Mouse (Mus musculus) kidney, embryonic 14.5 days (tissue): ENCODE results near the gene Cdhr1. TPM values are rescaled to one million over a fixed set of nuclear protein-coding genes. Genes with fewer than 3 reads are reported as not detected.
A peak's percentile ranks its signal among the peaks of the same experiment; 100 is the strongest.

ENCODE experiments used
- ATAC-seq: fragments of 200-750 bp; cut with Nextera tagmentation; 2 replicates; pipeline ENCODE4 v1.8.0; 2017; ENCODE audit warnings: moderate number of reproducible peaks, mild to moderate bottlenecking, moderate TSS enrichment, moderate library complexity; ENCODE audit not compliant: low FRiP score, low TSS enrichment
- H3K27ac ChIP-seq: fragments of 300-500 bp; sonication (generic); 2 replicates; pipeline ENCODE4 v1.5.1; 2014; ENCODE audit warnings: low read depth, mild to moderate bottlenecking, low read length, moderate library complexity, mixed read lengths
- H3K27me3 ChIP-seq: fragments of 300-500 bp; sonication (generic); 2 replicates; pipeline ENCODE4 v1.6.1; 2014; ENCODE audit warnings: mild to moderate bottlenecking, low read length; ENCODE audit not compliant: control insufficient read depth, insufficient read depth
- H3K36me3 ChIP-seq: fragments of 300-500 bp; sonication (generic); 2 replicates; pipeline ENCODE4 v1.6.1; 2014; ENCODE audit warnings: low read length, mixed read lengths; ENCODE audit not compliant: control insufficient read depth, insufficient read depth
- H3K4me1 ChIP-seq: fragments of 300-500 bp; sonication (generic); 2 replicates; pipeline ENCODE4 v1.6.1; 2014; ENCODE audit warnings: low read length, mixed read lengths; ENCODE audit not compliant: control insufficient read depth, insufficient read depth
- H3K4me2 ChIP-seq: fragments of 300-500 bp; sonication (generic); replicated peaks from 2 replicates; pipeline ENCODE4 v1.6.1; 2014; ENCODE audit warnings: low read depth, mild to moderate bottlenecking, low read length
- H3K4me3 ChIP-seq: fragments of 300-500 bp; sonication (generic); 2 replicates; pipeline ENCODE4 v1.5.1; 2014; ENCODE audit warnings: mild to moderate bottlenecking, low read length
- H3K9ac ChIP-seq: fragments of 300-500 bp; sonication (generic); 2 replicates; pipeline ENCODE4 v1.6.1; 2014; ENCODE audit warnings: low read depth, mild to moderate bottlenecking, low read length, moderate library complexity
- H3K9me3 ChIP-seq: fragments of 300-500 bp; sonication (generic); 2 replicates; pipeline ENCODE4 v1.6.1; 2016; ENCODE audit warnings: low read length; ENCODE audit not compliant: control insufficient read depth
- WGBS: fragments of 180-500 bp; shearing (Covaris S2); extraction: QIAGEN DNeasy Blood & Tissue Kit; methylation state at CpG from one replicate; pipeline ENCODE4 v1.1.7; 2014; 5-methylcytosine and 5-hydroxymethylcytosine counted together
- polyA plus RNA-seq: library from polyadenylated mRNA; unstranded; fragments of >200 nt; fragmentation: Nextera tagmentation; extraction: Ambion mirVana; gene quantifications from 2 replicates; pipeline ENCODE4 v1.2.1, GENCODE M21; 2014

The Cdhr1 gene
- polyA plus RNA-seq, 1 experiment from 2014 or later, result 5.6 TPM

DNA sequence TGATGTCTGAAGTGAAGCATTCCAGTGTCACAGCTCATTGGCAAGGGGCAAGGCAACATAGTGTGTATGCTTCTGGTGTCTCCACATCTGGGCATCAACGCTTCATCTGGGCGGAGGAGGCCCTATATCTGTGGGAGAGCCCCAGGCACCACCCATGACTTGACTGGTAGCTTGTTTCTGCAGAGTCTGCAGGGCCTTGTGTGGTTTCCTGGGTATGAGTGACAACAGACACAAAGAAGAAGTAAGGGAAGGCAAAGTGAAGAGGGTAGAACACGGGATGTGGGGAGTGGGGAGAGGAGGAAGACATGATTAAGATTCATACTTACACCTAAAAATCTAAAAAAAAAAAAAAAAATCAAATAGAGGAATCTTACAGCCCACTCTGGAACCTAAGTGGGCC lies 4.3 kb upstream of the Cdhr1 start:
- Histone ChIP-seq H3K4me1 (0 out of 2 replicates have a peak, but pooled peaks cover 8% of the 10 kb centered on the region), H3K36me3 (no peaks in the 10 kb centered on the region), H3K9me3 (no peaks in the 10 kb centered on the region), H3K9ac (no peak overlapping the region), H3K4me2 (no peak overlapping the region), H3K4me3 (no peak overlapping the region), H3K27me3 (peaks cover 12% of the 10 kb centered on the region), H3K27ac (no peak overlapping the region)
- 78% methylated on average over 3 of the region's 3 CpGs for WGBS
- ATAC-seq, result no peak

DNA sequence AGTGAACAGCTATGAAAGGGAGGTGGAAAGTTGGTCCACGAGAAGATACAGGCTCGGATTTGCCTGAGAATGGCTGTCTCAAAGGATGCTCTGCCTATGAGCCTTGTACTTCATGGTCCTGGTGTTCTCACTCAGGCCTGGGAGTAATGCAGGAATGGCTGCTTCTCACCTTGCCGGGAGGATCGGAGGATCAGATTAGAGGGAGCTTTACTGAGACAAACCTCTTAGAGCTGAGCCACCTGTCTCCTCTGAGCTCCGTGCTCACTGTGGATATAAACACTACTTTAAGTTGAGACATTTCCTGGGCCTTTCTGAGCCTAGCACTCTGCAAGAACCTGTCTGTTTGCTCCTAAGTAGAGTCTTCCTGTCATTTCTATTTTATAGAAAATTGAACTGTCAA lies 3.4 kb upstream of the Cdhr1 start:
- WGBS, result 79% methylated on average over 5 of the region's 5 CpGs
- H3K9me3 ChIP-seq, result no peaks in the 10 kb centered on the region
- no peak overlapping the region for H3K4me3 ChIP-seq
- no peak overlapping the region for H3K4me2 ChIP-seq
- no peak for ATAC-seq
- 0 out of 2 replicates have a peak, but pooled peaks cover 8% of the 10 kb centered on the region for H3K4me1 ChIP-seq
- no peak overlapping the region for H3K9ac ChIP-seq
- no peaks in the 10 kb centered on the region for H3K36me3 ChIP-seq
- peaks cover 12% of the 10 kb centered on the region for H3K27me3 ChIP-seq
- no peak overlapping the region for H3K27ac ChIP-seq

DNA sequence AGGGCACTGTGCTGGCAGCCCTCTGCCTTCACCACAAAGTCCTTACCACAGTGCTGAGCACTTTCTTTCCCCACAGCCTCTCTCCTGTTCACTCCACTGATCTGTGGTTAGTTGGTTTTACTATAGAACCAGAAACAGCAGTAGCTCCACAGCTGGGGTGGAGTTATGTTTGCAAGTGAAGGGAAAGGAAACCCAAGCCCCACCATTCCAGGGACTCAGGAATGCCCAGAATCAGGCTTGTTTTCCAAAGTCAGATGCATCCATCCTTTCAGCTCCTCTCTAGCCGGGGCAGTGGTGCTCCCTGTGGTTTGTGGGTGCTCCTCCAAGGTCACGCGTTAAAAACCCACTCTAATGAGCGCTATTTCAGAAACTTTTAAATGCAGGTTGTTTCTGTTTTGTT lies 2.6 kb downstream of the Cdhr1 start:
- peaks cover 12% of the 10 kb centered on the region for H3K27me3 ChIP-seq
- H3K4me1 ChIP-seq, result 0 out of 2 replicates have a peak, but pooled peaks cover 5% of the 10 kb centered on the region
- H3K9me3 ChIP-seq, result no peaks in the 10 kb centered on the region
- no peak overlapping the region for H3K9ac ChIP-seq
- WGBS, result 83% methylated on average over 4 of the region's 4 CpGs
- H3K27ac ChIP-seq, result no peak overlapping the region
- no peak overlapping the region for H3K4me2 ChIP-seq
- no peak for ATAC-seq
- H3K4me3 ChIP-seq, result no peak overlapping the region
- no peaks in the 10 kb centered on the region for H3K36me3 ChIP-seq

GRCm38 (mm10) chr14:37094436-37094835 lies 3.7 kb downstream of the Cdhr1 start:
- 49% methylated on average over 6 of the region's 6 CpGs for WGBS
- no peak for ATAC-seq

GRCm38 (mm10) chr14:37083755-37084154 lies 14.4 kb downstream of the Cdhr1 start:
- Histone ChIP-seq H3K4me2 (no peak overlapping the region), H3K4me3 (no peak overlapping the region), H3K36me3 (no peaks in the 10 kb centered on the region), H3K4me1 (0 out of 2 replicates have a peak, but pooled peaks cover 3% of the 10 kb centered on the region), H3K27ac (no peak overlapping the region), H3K9me3 (no peaks in the 10 kb centered on the region), H3K27me3 (no peaks in the 10 kb centered on the region), H3K9ac (no peak overlapping the region)
- 30% methylated on average over 4 of the region's 4 CpGs for WGBS
- no peak for ATAC-seq

More at GRCm38 (mm10) chr14:37094436-37094835, 3.7 kb downstream of the Cdhr1 start:
- no peaks in the 10 kb centered on the region for H3K9me3 ChIP-seq
- H3K27me3 ChIP-seq, result peaks cover 12% of the 10 kb centered on the region
- no peak overlapping the region for H3K9ac ChIP-seq
- H3K4me3 ChIP-seq, result no peak overlapping the region
- H3K27ac ChIP-seq, result no peak overlapping the region
- H3K4me2 ChIP-seq, result no peak overlapping the region
- 0 out of 2 replicates have a peak, but pooled peaks cover 5% of the 10 kb centered on the region for H3K4me1 ChIP-seq
- no peaks in the 10 kb centered on the region for H3K36me3 ChIP-seq

- no peak for ATAC-seq
- 91% methylated on average over 1 of the region's 1 CpGs for WGBS
- Histone ChIP-seq H3K27me3 (no peaks in the 10 kb centered on the region), H3K9me3 (no peaks in the 10 kb centered on the region), H3K4me2 (no peak overlapping the region), H3K9ac (no peak overlapping the region), H3K27ac (no peak overlapping the region), H3K4me1 (0 out of 2 replicates have a peak, but pooled peaks cover 3% of the 10 kb centered on the region), H3K4me3 (no peak overlapping the region), H3K36me3 (no peaks in the 10 kb centered on the region)
These were observed 17.4 kb downstream of the Cdhr1 start for GRCm38 (mm10) chr14:37080724-37081123.

DNA sequence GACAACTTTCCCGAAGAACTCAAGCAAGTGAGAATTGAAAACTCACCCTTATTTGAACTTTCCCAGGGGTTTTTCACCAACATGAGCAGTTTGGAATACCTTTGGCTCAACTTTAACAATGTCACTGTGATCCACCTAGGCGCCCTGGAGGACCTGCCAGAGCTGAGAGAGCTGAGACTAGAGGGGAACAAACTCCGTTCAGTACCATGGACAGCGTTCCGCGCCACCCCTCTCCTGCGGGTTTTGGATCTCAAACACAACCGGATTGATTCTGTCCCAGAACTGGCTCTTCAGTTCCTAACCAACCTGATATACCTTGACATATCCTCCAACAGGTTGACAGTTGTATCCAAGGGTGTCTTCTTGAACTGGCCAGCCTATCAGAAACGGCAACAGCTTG lies 29.6 kb downstream of the Cdhr1 start:
- H3K27me3 ChIP-seq, result no peaks in the 10 kb centered on the region
- no peaks in the 10 kb centered on the region for H3K4me1 ChIP-seq
- 16% methylated on average over 9 of the region's 9 CpGs for WGBS
- no peaks in the 10 kb centered on the region for H3K9me3 ChIP-seq
- H3K27ac ChIP-seq, result no peak overlapping the region
- ATAC-seq, result peak; percentile 66; the same call in 1 of the 2 replicates
- H3K36me3 ChIP-seq, result no peaks in the 10 kb centered on the region
- H3K4me2 ChIP-seq, result no peak overlapping the region
- no peak overlapping the region for H3K9ac ChIP-seq
- no peak overlapping the region for H3K4me3 ChIP-seq

GRCm38 (mm10) chr14:37067629-37068028 lies 30.5 kb downstream of the Cdhr1 start, which contains the start of gene Lrit2:
Lrit2 (plus strand) TSS chr14:37067929.
- H3K4me1 ChIP-seq, result no peaks in the 10 kb centered on the region
- WGBS, result 82% methylated on average over 5 of the region's 5 CpGs
- no peaks in the 10 kb centered on the region for H3K9me3 ChIP-seq
- H3K9ac ChIP-seq, result no peak within 1 kb of the TSS
- no peak within 1 kb of the TSS for H3K4me2 ChIP-seq
- no peak for ATAC-seq
- no peaks in the 10 kb centered on the region for H3K36me3 ChIP-seq
- H3K4me3 ChIP-seq, result no peak within 1 kb of the TSS
- H3K27ac ChIP-seq, result no peak within 1 kb of the TSS
- H3K27me3 ChIP-seq, result no peaks in the 10 kb centered on the region

- no peaks in the 10 kb centered on the region for H3K9me3 ChIP-seq
- no peak for ATAC-seq
- 59% methylated on average over 2 of the region's 2 CpGs for WGBS
- no peak overlapping the region for H3K4me2 ChIP-seq
- H3K9ac ChIP-seq, result no peak overlapping the region
- no peak overlapping the region for H3K27ac ChIP-seq
- no peaks in the 10 kb centered on the region for H3K36me3 ChIP-seq
- H3K4me3 ChIP-seq, result no peak overlapping the region
- H3K4me1 ChIP-seq, result no peaks in the 10 kb centered on the region
- H3K27me3 ChIP-seq, result no peaks in the 10 kb centered on the region
These were observed 31.5 kb downstream of the Cdhr1 start for GRCm38 (mm10) chr14:37066636-37067035.
